Mouse (Mus musculus): ENCODE results near the gene Gm11060. TPM values are rescaled to one million over a fixed set of nuclear protein-coding genes. Genes with fewer than 3 reads are reported as not detected.
A peak's percentile ranks its signal among the peaks of the same experiment; 100 is the strongest.

Gene Gm11060
- polyA plus RNA-seq, 1 experiment from 2014 or later = not detected

DNA sequence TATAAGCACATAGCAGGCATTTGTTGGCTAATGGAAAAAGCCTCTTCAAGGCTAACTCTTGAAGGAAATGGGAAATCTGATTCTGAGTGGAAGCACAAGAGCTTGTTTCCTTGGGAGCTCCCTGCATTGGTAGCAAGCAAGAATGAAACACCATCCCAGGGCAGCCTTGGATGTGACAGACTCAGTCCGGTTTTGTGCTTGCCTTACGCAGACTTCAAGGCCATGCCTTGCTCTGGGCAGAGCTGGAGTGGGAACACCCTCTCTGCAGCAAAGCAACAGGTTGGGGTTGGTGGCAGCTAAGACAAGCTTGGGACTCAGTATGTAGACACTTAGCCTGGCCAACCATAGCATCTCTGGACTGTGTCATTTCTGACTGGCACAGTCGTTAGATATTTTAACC lies 5.7 kb upstream of the Gm11060 start:
- 95% methylated on average over 3 of the region's 3 CpGs for WGBS
- Histone ChIP-seq H3K9me3 (replicated peaks) (no peaks in the 10 kb centered on the region), H3K27me3 (no peaks in the 10 kb centered on the region), H3K27ac (no peak overlapping the region), H3K4me3 (replicated peaks) (no peak overlapping the region), H3K9ac (no peak overlapping the region), H3K4me1 (peaks cover 37% of the 10 kb centered on the region), H3K36me3 (no peaks in the 10 kb centered on the region), H3K4me2 (no peak overlapping the region)
- ATAC-seq (replicated peaks; ENCODE audit: low FRiP score) = no peak

DNA sequence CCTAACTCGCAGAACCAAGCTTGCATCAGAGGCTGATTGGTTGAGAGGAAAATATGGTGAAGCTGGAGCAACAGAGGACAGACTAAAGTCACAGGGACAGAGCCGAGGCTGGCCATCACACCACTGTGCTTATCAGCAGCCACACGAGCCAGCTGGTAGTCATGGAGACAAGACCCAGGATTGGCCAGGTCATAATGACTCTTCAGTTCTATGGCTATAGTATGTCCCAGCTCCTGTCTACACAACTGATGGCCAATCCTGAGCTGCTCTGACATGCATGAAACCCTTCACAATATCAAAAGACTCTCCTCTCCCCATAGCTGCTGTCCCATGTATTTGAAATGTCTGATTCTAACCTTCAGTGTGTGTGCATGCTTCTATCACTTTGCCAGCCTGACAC lies 3.8 kb upstream of the Gm11060 start:
- no peak overlapping the region for H3K9ac ChIP-seq

DNA sequence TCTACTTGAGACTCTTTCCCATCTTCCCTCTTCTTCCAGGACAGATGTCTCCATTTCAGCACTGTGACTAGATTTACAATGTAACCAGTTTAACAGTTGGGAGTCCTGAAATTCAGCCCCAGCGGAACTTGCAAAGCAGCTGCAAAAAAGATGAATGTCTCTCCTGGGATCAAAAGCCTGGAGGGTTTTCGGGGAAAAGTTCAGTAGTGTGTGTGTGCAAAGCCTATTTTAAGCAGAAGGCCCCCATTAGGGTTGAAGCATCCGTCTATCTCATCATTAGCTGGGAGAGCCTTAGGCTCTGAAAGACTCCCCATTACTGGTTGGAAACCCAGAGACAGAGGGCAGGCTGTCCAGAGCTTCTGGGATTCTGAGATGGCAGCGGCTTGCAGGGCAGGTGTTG lies 2.7 kb upstream of the Gm11060 start:
- Histone ChIP-seq H3K9me3 (replicated peaks) (no peaks in the 10 kb centered on the region), H3K27ac (peak overlapping the region; percentile 79), H3K36me3 (peaks cover 14% of the 10 kb centered on the region; the same call in 1 of the 2 replicates), H3K4me3 (replicated peaks) (no peak overlapping the region), H3K27me3 (no peaks in the 10 kb centered on the region), H3K4me2 (no peak overlapping the region; the same call in 1 of the 2 replicates), H3K4me1 (peaks cover 38% of the 10 kb centered on the region), H3K9ac (no peak overlapping the region)
- peak; percentile 37; the same call in 1 of the 2 replicates for ATAC-seq (replicated peaks; ENCODE audit: low FRiP score)
- 29% methylated on average over 4 of the region's 4 CpGs for WGBS

More for the DNA sequence above, 3.8 kb upstream of the Gm11060 start:
- no peaks in the 10 kb centered on the region for H3K27me3 ChIP-seq
- 0 out of 2 replicates have a peak, but pooled peaks cover 3% of the 10 kb centered on the region for H3K36me3 ChIP-seq
- no peak overlapping the region for H3K27ac ChIP-seq
- H3K4me3 ChIP-seq (replicated peaks) = no peak overlapping the region
- peaks cover 38% of the 10 kb centered on the region for H3K4me1 ChIP-seq
- ATAC-seq (replicated peaks; ENCODE audit: low FRiP score) = no peak
- no peaks in the 10 kb centered on the region for H3K9me3 ChIP-seq (replicated peaks)
- H3K4me2 ChIP-seq = no peak overlapping the region
- 87% methylated on average over 3 of the region's 3 CpGs for WGBS

DNA sequence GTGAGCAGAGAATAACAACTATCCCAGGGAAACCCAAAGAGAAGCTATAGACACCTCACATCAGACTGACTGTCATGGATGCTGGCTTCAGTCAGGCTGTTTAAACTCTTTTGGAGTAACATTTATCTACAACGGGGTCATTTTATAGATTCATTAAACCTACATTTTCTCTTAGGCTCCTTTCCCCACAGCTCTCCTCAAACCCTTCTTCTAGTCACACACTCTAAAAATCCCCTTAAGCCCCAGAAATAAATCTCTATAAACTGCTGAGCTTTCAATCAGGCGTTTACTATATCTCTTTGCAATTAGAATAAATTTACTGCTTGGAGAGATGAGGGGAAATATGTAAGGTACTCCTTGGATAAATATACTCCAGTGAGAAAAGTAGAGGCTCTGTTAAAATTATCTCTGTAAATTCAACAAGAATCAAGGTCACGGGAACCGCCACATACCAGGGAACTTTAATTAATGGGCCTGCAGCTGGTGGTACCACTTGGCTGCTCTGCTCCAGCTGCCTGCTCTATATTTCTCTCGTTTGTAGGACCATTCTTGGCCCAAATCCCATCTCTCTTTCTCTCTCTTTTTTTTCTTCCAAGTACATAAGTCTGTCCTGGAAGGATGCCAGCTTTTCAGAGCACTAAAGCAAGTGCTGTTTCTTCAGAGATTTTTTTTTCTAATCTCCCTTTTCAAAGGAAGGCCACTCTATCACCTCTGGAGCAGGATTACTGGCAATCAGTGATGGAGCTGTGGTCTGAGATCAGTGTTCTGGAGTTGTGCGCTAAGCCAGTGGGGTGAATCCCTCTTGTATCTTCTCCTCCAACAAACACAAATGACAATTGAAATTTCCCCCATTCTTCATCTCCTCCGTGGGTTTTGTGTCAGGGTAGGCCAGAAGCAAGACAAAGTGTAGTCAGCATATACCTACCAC lies 2.0 kb upstream of the Gm11060 start:
- Histone ChIP-seq H3K27ac (peak overlapping the region; percentile 79), H3K27me3 (no peaks in the 10 kb centered on the region), H3K9me3 (replicated peaks) (no peaks in the 10 kb centered on the region), H3K4me1 (peaks cover 38% of the 10 kb centered on the region), H3K9ac (no peak overlapping the region), H3K4me2 (no peak overlapping the region; the same call in 1 of the 2 replicates), H3K4me3 (replicated peaks) (no peak overlapping the region), H3K36me3 (peaks cover 18% of the 10 kb centered on the region; the same call in 1 of the 2 replicates)
- peak; percentile 59; the same call in 1 of the 2 replicates for ATAC-seq (replicated peaks; ENCODE audit: low FRiP score)
- WGBS = 19% methylated on average over 7 of the region's 7 CpGs

DNA sequence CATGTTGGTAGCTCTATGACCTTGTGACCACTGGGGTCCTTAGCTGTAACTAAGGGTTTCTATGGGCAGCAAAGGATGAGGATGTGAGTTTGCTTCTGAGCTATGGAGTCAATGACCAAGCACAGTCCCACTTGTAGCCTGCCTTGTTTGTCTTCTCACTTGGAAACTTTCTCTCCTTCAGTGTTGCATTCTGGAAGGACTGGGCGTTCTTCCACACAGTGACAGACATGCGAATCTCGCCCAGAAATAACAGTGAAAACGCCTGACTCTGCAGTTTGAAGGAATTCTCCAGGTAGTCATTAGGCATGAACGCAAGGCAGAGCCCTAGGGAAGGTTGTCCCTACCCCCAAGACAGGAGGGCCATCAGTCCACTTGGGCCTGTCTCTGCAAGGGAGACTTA lies 827 bp upstream of the Gm11060 start:
- peak overlapping the region; percentile 79; the same call in 1 of the 2 replicates for H3K27ac ChIP-seq
- H3K9ac ChIP-seq = no peak overlapping the region
- H3K27me3 ChIP-seq = no peaks in the 10 kb centered on the region
- WGBS = 76% methylated on average over 5 of the region's 5 CpGs
- H3K4me2 ChIP-seq = no peak overlapping the region
- ATAC-seq (replicated peaks; ENCODE audit: low FRiP score) = 0 out of 2 replicates have a peak, but pooled peaks have one; percentile 20
- no peaks in the 10 kb centered on the region for H3K9me3 ChIP-seq (replicated peaks)
- no peak overlapping the region for H3K4me3 ChIP-seq (replicated peaks)
- H3K36me3 ChIP-seq = peaks cover 23% of the 10 kb centered on the region; the same call in 1 of the 2 replicates
- peaks cover 38% of the 10 kb centered on the region for H3K4me1 ChIP-seq

DNA sequence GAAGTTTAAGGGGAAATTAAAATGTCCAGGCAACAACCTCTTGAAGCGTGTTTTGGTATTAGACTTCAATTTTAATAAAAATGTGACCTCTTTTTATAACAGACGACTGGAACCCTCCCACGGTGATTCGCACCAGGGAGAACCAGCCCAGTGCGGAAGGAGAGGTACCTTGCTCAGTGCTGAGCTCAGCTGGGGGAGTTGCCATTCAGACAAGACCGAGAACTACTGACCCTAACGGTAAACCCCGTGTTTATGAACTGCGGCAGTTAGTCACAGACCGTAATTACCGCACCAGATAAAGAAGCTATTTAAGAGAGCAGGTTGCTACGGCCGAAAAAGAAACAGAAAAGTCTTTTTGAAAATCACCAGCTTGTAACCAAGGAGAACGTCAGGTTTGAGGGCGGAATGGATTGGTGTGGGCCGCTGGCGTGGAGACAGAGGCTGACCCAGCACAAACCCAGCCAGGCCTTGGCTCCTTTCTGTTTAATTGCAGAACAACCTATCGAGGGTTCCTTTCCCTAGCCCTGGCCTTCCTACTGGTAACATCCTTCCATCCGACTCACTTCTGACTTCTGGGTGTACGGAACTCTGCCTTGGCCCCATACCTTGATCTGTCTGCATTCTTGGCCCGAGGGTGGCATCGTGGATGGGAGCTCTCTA lies 5.6 kb downstream of the Gm11060 start:
- WGBS = 55% methylated on average over 22 of the region's 22 CpGs
- H3K27ac ChIP-seq = peak overlapping the region; percentile 66

DNA sequence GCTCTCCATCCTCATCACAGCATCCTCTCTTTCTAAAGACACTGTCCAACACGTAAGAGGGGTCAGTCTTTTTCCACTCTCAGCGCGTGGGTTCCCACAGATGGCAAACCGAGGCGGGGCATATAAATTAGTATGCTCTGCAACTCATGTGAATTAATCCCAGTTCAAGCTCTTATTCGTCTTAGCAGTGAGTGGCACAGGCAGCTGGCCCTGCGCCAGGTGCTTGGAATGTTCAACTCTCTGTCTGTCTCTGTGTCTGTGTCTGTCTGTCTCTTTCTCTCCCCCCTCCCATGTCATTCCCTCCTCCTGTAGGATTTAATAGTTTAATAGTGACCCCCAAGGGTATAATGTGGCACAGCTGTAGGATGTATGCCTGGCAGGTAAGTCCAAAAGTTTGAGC lies 7.6 kb downstream of the Gm11060 start:
- H3K27me3 ChIP-seq = no peaks in the 10 kb centered on the region
- H3K36me3 ChIP-seq = peaks cover 18% of the 10 kb centered on the region
- no peak overlapping the region for H3K9ac ChIP-seq
- no peaks in the 10 kb centered on the region for H3K9me3 ChIP-seq (replicated peaks)
- no peak overlapping the region for H3K4me2 ChIP-seq
- peaks cover 21% of the 10 kb centered on the region for H3K4me1 ChIP-seq
- ATAC-seq (replicated peaks; ENCODE audit: low FRiP score) = no peak
- WGBS = 79% methylated on average over 7 of the region's 7 CpGs
- no peak overlapping the region for H3K4me3 ChIP-seq (replicated peaks)
- H3K27ac ChIP-seq = no peak overlapping the region

More for the DNA sequence above, 5.6 kb downstream of the Gm11060 start:
- H3K36me3 ChIP-seq = peaks cover 35% of the 10 kb centered on the region
- no peaks in the 10 kb centered on the region for H3K27me3 ChIP-seq
- H3K4me2 ChIP-seq = no peak overlapping the region
- H3K4me1 ChIP-seq = peaks cover 21% of the 10 kb centered on the region
- H3K4me3 ChIP-seq (replicated peaks) = no peak overlapping the region
- H3K9me3 ChIP-seq (replicated peaks) = no peaks in the 10 kb centered on the region
- no peak overlapping the region for H3K9ac ChIP-seq
- ATAC-seq (replicated peaks; ENCODE audit: low FRiP score) = peak; percentile 87

DNA sequence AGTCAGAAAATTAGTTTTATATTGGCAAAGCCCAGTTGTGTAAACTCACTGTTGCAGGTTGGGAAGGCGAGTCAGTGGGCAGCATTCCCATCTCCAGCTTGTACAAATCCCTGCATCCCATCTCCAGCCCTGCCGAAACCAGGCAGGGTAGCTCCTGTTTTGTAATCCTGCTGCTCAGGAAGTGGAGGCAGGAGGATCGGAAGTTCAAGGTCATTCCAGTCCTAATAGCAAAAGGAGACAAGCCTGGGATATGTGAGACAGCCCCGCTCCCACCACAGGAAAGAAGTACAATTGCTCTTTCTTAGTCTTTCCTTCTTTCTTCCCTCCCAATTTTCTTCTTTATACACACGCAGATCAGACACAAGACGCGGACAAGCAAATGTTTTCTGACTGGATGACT lies 8.7 kb downstream of the Gm11060 start:
- no peaks in the 10 kb centered on the region for H3K27me3 ChIP-seq
- 0 out of 2 replicates have a peak overlapping the region, but pooled peaks have one; percentile 10 for H3K9ac ChIP-seq
- H3K4me3 ChIP-seq (replicated peaks) = no peak overlapping the region
- H3K4me1 ChIP-seq = peaks cover 21% of the 10 kb centered on the region
- ATAC-seq (replicated peaks; ENCODE audit: low FRiP score) = no peak
- H3K4me2 ChIP-seq = no peak overlapping the region
- WGBS = 32% methylated on average over 7 of the region's 7 CpGs
- no peaks in the 10 kb centered on the region for H3K9me3 ChIP-seq (replicated peaks)
- H3K27ac ChIP-seq = peak overlapping the region; percentile 48
- peaks cover 16% of the 10 kb centered on the region for H3K36me3 ChIP-seq

DNA sequence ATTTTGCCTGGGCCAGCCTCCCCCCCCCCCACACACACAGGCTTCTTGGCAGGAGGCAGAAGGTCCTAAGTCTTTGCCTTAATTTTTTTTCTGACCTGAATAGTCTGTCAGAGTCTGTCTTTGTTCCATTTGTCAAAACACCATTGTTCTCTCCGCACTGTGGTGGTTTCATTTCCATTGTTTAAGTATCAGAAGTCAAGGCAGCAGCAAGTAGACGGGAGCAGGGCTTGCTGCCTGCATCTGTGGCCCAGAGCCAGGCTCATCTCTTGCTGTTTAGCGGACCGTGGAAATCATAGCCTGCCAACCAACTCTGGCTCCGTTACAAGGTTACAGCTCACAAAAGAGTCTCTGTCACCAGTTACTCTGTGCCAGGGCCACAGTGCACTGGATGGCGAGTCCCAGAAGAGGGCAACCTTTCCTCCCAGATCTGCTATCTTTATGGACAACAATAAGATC lies 16.9 kb downstream of the Gm11060 start:
- 25% methylated on average over 6 of the region's 6 CpGs for WGBS
- Histone ChIP-seq H3K36me3 (no peaks in the 10 kb centered on the region), H3K9ac (no peak overlapping the region), H3K4me1 (peaks cover 13% of the 10 kb centered on the region), H3K4me2 (no peak overlapping the region), H3K27me3 (peaks cover 2% of the 10 kb centered on the region; the same call in 1 of the 2 replicates), H3K9me3 (replicated peaks) (no peaks in the 10 kb centered on the region), H3K4me3 (replicated peaks) (no peak overlapping the region), H3K27ac (peak overlapping the region; percentile 38; the same call in 1 of the 2 replicates)
- peak; percentile 84 for ATAC-seq (replicated peaks; ENCODE audit: low FRiP score)

DNA sequence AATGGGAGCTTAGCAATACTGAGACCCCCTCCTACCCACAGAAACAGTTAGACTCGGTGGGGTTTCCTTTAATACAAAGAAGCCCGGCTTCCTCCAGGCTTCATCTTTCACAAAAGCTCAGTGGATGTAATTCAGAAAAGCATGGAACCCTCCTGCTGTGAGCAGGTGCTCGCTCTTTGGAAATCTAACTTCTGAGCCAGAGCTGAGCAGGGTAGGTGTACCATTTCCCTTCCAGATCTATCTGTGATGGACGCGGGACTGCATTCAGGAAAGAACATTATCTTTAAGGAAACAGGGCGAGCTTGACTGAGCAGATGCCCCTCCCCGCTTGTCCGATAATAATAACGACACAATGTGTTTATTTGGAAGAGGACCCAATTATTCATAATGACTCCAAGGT lies 22.3 kb downstream of the Gm11060 start:
- peak overlapping the region; percentile 20; the same call in 1 of the 2 replicates for H3K4me2 ChIP-seq
- WGBS = 23% methylated on average over 9 of the region's 9 CpGs
- H3K4me1 ChIP-seq = peaks cover 34% of the 10 kb centered on the region

DNA sequence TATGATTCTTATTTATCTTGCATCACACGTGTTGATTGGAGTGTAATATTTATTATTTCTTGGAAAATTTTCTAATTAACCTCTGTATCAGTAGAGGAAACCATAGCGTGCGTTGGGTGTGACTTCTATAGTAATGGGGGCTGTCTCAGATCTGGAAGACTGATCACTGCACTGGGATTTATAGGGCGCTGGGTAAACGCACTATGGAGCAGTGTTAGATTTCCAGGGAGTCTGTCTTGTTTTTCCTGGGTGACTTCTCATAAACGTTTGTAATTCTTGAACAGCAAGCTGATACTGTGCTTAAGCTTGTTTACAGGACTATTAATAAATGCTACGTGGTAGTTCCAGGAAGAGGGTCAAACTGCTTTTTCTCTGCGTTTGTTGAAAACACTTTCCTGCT lies 25.9 kb downstream of the Gm11060 start:
- ATAC-seq (replicated peaks; ENCODE audit: low FRiP score) = peak; percentile 61
- peaks cover 38% of the 10 kb centered on the region for H3K27me3 ChIP-seq
- WGBS = 19% methylated on average over 8 of the region's 8 CpGs
- no peaks in the 10 kb centered on the region for H3K9me3 ChIP-seq (replicated peaks)
- no peak overlapping the region for H3K9ac ChIP-seq
- H3K4me2 ChIP-seq = peak overlapping the region; percentile 7; the same call in 1 of the 2 replicates
- no peaks in the 10 kb centered on the region for H3K36me3 ChIP-seq
- H3K27ac ChIP-seq = peak overlapping the region; percentile 71
- H3K4me3 ChIP-seq (replicated peaks) = no peak overlapping the region
- H3K4me1 ChIP-seq = peaks cover 52% of the 10 kb centered on the region

More for the DNA sequence above, 22.3 kb downstream of the Gm11060 start:
- Histone ChIP-seq H3K4me3 (replicated peaks) (no peak overlapping the region), H3K27me3 (peaks cover 16% of the 10 kb centered on the region; the same call in 1 of the 2 replicates), H3K36me3 (no peaks in the 10 kb centered on the region), H3K27ac (peak overlapping the region; percentile 27; the same call in 1 of the 2 replicates), H3K9ac (no peak overlapping the region), H3K9me3 (replicated peaks) (no peaks in the 10 kb centered on the region)
- ATAC-seq (replicated peaks; ENCODE audit: low FRiP score) = no peak
